Mouse (Mus musculus) mouse trophoblast stem cell (cell line): Measurements from ENCODE around the gene H2afx.
"Not testable (repeated sequence)": the region's sequence is repeated elsewhere in the genome, so short reads cannot be mapped to it uniquely, and the experiment has no call there.

ENCODE experiments used
- in situ Hi-C, 2 experiments: fragments of 300-500 bp; cut with MseI, MboI; formaldehyde crosslinking; loops; 2 replicates in 1 of 2; 3 replicates in 1 of 2; pipeline ENCODE4 v1.15.1; 2025

The H2afx gene

DNA sequence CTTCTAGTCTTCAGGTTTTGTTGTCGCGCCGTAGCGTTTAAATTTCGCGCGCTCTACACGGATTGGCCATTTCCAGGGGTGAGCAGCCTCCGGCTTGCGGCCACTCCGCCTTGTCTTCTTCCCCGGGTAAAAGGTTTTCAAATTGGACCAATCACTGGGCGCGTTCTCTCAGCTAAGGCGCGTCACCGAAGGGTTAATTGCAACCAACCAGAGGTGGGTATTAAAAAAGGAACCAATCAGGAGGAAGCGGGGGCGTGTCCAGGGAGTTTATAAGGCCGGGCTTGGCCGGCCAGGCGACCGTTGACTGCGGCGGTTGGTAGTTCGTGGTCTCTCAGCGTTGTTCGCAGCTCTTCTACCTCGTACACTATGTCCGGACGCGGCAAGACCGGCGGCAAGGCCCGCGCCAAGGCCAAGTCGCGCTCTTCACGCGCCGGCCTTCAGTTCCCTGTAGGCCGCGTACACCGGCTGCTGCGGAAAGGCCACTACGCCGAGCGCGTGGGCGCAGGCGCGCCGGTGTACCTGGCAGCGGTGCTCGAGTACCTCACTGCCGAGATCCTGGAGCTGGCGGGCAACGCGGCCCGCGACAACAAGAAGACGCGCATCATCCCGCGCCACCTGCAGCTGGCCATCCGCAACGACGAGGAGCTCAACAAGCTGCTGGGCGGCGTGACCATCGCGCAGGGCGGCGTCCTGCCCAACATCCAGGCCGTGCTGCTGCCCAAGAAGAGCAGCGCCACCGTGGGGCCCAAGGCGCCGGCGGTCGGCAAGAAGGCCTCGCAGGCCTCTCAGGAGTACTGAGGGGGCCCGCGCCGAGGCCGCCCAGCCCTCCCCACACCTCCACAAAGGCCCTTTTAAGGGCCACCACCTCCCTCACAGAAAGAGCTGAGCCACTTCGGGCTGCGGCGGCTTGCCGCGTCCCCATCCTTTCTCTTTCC is at the start of gene H2afx:
Gene H2afx (plus strand): TSS at position 299 of the 935 bp plus-strand sequence.
- in situ Hi-C loops, result no loop called here

DNA sequence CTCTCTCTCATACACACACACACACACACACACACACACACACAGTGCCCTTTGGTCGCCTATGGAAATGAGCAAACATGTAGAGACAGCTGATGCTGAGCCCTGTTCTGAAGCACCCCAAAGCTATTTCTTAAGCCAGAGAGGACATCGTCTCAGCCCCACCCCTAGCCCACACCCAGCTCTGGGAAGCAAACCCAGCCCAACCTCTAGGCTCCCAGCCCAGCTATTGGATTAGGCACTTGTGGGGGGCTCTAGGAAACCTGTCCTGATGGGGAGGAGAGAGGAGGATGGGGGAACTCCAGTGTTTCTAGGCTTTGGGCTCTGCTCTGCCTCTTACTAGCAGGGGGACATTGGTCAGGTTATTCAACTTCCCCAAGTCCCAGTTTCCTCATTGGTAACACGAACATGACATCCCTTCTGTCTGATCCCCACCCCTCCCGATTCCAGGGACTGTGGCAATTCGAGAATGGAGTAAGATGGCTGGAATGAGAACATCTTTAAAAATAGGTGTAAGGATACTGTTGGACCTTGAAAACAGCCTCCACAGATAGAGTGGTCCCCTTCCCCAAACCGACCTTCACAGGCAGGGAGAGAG is 48.1 kb upstream of the H2afx start:
- in situ Hi-C loops, result no loop called here

DNA sequence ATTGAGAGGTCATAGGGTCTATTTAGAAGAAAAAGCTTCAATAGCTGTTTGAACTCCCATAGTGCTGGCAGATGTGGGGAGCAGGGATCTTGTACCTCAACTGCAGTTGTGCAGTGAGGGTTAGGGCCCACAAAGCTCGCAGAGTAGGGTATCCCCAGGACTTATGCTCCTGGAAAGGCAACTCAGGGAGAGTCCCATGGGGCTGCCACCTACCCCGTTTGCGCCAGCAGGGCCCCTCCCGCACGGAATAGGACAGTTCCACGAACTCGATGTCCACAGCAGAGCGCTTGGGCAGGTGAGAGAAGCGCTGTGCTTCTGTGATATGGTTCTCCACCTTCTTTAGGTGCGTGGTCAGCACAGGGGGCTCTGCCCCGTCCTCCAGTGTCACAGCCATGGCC is 47.5 kb upstream of the H2afx start:
- in situ Hi-C loops, result no loop called here

DNA sequence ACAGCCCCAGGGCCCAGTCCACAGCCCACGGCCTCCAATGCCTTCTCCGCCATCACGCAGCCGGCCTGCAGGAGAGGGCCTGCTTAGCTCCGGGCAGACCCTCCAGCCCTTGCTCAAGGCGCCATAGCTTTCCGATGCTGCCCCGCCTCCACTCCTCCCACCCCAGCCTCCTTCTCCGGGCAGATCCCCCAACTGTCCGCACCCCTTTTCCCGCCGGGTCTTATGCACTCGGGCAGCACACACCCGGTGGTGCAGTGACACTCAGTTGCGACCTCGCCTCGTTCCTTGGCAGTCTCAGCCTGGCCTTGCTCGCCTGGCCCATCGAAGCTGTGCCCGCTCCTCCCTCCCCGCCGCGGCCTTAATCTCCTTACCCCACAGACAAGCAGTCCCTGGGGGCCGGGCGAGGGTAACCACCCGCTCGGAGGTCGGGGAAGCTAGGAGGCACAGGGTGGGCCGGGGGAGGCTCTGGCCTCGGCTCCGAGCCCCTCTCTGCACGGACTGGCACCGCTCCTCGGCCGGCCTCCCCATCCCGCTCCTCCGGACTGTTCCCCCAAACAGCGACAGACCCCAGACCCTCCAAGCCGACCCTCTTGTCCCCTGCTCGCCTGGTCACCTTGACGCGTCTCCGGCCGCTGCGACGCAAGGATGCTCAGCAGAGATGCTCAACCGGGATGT is 47.0 kb upstream of the H2afx start:
- in situ Hi-C loops, result no loop called here

DNA sequence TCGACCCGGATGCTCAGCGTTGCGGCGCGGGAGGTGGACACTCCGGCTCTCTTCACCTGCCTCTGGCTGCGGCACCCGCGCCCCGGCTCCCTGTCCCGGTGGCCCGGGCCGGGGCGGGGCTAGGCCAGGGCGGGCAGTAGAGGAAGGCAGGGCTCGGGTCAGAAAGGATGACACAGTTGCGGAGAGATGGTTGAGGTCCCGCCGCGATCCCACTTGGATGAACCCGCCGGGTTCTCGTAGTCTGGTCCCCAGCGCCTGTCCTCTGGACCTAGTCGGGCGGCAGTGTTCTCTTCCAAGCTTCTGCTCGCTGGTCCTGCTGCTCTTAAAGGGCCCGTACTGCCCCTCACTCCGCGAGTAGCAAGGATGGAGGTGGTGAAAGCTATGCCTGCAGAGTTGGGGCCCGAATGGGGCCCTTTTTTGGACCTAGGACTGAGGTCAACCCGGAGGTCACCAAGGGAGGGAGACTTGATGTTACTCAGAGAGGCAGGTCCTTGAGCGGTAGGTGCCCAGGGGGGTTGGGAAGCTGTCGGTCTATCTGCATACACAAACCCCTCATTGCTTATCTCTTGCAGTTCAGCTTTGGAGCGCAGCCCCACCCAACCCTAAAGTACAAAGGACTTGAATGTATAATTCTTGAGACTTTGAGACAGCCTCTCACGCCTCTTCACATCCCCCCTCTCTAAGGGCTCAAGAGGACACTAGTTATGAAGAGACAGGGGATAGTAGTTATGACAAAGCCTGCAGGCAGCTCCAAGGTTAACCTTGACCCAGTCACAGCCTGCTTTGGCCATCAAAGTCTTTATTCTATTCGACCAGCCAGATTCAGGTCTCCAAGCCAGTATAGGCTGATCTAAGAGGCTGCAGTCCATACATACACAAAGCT is 46.2 kb upstream of the H2afx start, which contains the start of gene Abcg4:
Gene Abcg4 (minus strand): TSS at position 540 of the 883 bp plus-strand sequence.
- in situ Hi-C loops, result no loop called here

DNA sequence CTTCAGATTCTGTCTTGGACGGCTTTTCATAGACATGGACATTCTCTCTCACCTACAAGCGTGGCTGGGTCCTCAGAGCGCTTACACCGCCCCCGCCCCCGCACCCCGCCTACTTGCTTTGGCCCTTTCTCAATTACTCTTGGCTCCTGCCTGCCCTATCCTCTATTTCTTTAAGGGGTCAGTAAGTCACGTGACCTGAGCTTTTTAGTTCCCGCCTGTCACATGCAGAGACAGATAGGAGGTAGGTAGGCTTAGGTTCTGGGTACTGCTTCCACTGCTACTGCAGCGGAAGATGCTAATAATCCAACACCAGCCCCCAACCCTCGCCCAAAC is 45.6 kb upstream of the H2afx start:
- in situ Hi-C loops, result no loop called here

DNA sequence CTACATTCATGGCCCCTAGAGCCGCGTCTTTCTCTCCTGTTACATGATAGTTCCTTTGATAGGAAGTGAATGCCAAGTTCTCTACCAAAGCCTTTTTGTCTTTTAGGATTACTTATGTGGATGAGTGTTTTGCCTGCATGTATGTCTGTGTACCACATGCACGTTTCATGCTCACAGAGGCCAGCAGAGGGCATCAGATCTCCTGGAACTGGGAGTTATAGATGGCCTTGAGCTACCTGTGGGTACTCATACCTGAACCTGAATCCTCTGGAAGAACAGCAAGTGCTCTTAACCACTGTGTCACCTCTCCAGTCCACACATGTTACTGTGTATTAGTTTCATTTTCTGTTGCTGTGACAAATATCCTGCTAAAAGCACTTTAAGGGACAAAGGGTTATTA is 42.0 kb upstream of the H2afx start:
- in situ Hi-C loops, result no loop called here

DNA sequence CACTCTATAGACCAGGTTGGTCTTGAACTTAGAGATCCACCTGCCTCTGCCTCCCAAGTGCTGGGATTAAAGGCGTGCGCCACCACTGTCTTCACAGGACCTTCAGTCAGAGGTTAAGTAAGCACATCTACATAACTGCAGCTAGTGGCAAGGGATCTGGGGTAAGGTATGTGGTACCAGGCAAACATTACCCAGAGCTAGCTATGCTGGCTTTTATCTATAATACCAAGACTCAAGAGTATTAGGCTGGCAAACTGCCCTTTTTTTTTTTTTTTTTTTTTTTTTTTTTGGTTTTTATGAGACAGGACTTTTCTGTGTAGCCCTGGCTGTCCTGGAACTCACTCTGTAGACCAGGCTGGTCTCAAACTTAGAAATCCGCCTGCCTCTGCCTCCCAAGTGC is 34.5 kb upstream of the H2afx start:
- in situ Hi-C loops, result not testable (repeated sequence)

DNA sequence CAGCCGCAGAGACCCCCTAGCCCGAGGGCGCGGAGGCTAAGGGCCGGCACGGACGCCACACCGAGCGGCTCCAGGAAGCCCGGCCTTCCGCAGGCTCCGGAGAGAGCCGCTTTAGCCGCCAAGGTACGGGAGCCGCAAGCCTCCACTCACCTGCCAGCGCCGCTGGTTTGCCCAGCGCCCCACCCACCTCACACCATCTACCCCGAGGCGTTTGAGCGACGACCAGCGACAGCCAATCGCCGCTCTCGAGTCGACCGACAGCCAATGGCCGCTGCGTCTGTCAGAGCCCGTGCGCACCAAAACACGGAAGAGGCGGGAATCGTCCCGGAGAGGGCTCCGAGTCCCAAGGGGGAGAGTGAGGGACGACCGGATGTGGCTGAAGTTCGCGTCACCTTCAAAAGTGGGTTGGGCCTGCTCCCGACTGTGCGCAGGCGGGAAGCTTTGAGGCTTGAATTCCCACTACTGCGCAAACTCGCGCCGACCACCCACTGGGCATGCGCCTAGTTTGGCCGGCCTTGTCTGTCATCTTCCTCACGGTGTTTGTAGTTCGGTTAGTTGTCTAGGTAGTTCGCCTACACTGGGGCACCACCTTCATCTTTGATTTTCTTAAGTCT is 28.9 kb upstream of the H2afx start, which contains the start of gene Hinfp:
Gene Hinfp (minus strand): TSS at position 206 of the 614 bp plus-strand sequence.
- in situ Hi-C loops, result no loop called here

DNA sequence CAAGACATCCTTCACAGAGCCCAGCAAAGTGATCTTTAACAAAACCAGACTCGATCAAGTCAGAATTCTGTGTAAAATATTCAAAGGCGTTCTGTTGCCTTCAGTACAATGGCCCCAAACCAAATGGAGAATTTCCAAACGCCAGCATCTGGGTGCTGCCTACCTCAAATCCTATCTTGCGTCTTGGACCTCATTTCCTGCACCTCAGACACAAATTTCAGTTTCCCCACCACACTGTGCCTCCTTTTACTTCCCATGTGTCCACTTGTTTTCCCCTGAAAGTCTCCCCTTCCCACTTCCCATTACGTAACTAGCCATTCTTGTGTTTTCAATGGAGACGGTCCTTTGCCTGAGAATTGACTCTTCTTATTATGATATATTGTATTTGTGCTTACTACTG is 28.0 kb upstream of the H2afx start:
- in situ Hi-C loops, result no loop called here

DNA sequence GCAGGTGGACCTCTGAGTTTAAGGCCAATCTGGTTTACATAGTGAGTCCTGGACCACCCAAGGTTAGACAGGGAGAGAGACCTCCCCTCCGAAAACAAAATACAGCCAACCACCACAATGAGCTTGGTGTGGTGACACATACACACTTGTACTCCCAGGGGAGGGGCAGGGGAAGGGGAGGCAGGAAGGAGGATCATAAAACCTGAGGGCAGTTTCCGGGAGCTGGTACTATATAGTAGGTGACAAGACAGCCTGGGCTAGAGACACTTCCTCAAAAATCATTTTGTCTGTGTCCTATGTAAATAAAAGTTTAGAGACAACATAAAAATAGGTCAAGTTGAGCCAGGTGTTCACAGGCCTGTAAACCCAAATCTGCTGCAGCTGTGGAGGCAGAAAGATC is 27.2 kb upstream of the H2afx start:
- in situ Hi-C loops, result no loop called here

DNA sequence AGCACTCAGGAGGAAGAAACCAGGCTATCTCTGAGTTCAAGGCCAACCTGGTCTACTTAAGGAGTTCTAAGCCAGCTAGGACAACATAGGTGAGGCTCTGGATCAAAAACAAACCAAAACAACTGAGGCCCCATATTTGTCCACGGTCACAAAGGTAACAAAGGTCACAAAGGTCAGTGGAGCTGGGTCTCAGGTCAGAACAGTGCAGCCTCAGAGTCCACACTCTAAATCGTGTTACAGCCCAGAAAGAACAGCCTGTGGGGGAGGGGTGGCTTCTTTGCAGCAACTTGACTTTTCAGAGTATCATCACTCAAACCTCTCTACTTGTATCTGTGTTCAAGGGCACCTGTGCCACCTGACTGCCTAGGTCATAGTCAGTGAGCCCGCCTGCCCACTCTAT is 24.7 kb upstream of the H2afx start:
- in situ Hi-C loops, result no loop called here

DNA sequence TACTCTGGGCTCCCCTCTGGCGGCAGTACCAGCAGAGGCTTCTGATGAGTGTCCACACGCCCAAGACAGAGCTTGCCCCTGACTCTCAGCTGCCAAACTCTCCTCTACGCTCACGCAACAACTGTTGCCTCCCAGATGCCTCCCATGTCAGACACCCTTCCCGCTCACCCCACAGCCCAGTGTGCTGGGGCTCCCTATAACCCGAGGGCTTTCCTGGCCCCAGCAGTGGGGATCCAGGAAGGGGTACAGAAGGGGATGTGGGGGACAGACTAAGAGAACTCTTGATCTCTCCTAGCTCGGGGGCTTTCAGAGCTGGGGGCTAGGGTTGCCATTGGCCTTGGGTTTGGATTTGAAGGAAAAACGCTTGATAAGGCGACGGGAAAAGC is 23.8 kb upstream of the H2afx start:
- in situ Hi-C loops, result no loop called here

DNA sequence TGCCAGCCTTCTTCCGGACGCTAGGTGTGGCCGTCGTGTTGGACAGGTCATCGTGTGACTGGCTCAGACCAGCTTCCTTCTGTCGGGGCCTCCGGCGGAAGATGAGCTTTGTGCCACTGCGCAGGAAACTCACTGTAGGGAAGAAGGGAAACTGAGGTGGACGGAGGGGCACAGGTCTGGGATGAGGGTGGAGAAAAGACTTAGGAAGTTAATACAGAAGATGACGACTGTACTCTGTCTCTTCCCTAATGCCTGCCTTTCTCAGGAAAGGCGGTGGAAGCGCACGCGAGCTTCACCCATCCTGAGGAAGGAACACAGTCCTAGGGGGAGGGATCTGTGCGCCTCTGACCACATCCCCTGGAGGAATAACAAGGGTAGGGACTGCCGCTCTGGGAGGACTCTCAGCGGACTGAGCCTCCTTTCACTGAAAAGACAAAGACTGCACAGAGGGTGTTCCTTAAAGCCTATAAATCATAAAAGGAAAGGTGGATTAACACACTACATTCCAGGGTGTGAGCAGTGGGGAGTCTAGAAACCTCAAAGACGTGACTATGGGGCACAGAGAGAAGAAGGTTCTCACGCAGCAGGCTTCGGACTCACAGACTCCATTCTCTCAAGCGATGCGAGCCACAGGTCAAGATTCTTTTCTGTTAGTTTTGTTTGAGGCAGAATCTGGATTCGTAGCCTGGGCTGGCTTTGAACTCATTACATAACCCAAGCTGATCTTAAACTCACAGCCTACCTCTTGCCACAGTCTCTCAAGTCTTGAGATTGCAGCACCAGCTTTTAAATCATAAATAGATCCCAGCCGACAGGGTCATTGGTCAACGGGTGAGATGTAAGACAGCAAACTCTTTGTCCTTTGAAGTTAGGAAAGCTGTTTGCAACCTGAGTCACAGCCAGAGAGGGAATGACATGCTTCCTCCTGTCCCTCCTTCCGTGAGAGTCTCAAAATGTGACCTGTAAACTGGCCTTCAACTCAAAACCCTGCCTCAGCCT is 23.1 kb upstream of the H2afx start:
- in situ Hi-C loops, result no loop called here

DNA sequence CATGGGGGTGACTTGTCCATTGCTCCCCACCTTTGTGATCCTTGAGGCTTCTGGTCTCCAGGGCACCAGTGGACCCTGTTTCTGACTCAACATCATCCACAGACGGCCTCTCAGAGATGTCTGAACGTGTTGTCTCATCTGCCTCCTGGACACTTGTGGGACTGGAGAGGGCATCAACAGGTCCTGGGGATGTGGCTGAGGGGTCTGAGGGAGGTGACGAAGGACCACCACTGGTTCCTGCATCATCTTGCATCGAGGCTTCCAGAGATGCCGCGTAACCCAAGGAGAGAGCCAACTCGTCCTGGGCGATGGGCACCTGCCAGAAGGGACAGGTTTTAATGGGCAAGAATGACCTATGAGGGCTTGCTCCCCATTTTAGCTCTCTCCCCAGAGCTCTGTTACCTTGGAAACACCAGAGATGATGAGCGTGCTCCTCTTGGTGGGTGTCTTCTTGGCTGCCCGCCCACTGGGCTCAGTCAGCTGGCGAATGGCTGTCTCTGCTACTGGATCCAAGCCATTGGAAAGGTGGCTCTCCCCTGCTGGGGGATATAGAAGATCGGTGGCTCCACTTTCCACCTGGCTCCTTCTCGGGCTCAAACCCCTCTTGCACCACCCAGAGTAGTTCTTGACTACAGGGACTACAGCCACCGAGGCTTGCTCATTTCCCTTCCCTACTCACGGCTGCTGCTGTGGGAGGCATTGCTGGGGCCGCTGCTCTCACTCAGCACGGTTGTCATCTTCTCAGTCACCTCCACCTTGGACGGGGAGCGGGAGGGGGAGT is 20.8 kb upstream of the H2afx start:
- in situ Hi-C loops, result no loop called here

DNA sequence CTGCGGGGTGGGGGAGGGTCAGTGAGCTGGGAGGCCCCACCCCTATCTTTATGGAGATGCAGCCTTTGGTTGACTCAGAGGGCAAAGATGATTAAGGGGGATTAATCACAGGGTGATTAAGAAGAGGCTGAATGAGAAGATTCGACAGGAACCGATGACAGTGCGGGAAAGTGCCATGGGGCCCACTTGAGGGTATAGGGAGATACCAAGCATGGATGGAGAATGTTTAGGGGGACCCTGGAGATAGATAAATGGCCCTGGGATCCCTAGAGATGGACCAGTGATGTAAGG is 20.3 kb upstream of the H2afx start:
- in situ Hi-C loops, result no loop called here

DNA sequence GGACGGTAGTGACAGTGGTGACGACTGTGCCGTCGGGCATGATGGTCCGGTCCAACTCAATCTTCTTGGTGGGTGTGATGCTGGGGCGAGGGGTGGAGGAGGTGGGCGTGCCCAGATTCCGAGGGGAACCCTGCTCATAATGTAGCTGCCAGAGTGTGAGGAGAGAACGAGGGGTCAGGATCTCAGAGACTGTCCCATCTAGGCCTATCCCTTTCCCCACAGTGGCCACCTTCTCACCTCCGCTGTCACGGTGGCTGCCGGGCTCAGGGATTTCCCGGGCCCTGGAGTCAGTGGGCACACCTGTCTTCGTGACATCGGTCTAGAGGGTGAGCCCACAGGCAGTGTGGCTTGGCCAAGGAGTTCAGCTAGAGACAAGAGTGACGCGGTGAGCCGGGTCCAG is 19.6 kb upstream of the H2afx start:
- in situ Hi-C loops, result no loop called here

DNA sequence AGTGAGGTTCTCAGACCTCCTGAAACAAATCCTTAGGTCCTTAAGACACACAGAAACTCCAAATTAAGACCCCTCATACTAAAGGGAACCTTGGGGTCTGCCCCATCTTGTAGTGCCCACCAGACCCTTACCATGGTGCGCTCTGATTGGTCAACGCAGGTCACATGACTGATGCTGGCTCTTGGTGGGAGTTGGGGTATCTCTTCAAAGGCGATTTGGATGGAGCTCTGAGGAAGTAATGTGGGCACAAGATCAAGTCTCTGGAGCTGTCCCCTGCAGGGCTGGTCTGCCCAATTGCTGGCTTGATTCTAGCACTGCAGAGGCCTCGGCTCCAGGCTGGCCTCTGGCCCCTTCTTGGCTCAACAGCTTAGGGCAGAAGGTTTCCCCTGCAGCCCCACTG is 17.0 kb upstream of the H2afx start:
- in situ Hi-C loops, result no loop called here

DNA sequence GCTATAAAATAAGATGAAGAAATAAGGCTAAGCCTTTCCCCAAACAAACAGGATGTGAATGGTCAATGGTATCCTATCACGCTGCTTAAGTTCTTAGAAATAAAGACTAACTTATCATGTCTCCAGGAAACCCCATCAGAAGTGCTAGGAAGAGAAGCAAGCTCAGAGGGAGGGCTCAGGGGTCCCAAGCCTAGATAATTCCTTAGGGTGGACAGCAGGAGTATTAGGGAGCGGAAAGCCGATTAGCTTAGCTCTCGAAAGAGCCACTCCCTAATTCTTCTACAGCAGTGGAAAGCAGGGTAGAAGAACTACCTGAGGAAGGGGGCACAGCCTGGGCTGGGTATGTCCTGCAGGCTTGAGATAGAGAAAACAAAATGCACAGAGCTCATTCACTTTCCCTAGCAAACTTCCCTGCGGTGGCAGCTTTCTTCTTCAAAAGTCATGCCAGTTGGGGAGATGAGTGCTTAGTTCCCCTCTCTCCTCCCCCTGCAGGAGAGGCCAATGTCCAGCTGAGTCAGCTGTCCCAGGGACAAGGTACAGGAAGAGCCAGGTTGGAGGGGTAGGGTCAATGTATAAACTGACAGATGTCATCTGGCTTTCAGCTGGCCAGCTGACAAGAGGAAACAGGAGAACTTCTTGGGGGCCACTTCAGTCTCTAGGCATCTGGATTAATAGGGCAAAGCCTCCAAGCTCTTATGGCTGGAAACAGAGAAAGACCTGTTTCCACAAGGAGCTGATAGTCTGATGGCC is 16.2 kb upstream of the H2afx start:
- in situ Hi-C loops, result no loop called here
